Mouse (Mus musculus): Measurements from ENCODE around the gene Arntl2. TPM values are rescaled to one million over a fixed set of nuclear protein-coding genes. Genes with fewer than 3 reads are reported as not detected.
"Not testable (repeated sequence)": the region's sequence is repeated elsewhere in the genome, so short reads cannot be mapped to it uniquely, and the experiment has no call there.

Arntl2 gene
- total RNA-seq, 2 experiments from 2014 or later = 0.50 to 0.99 TPM

GRCm38 (mm10) chr6:146762264-146762898 is 33.5 kb upstream of the Arntl2 start:
- DNase-seq = no peak
- Histone ChIP-seq H3K4me3 (no peak overlapping the region), H3K27ac (peak overlapping the region; percentile 35; the same call in 1 of the 2 replicates)
- intact Hi-C loops (cut with DNase I) = loop anchor here (1.0 to 5.0 kb wide), 2 partner anchors 35 to 100 kb away; no protein-coding TSS in a partner anchor
- TF ChIP-seq CTCF (IDR thresholded peaks at IDR 0.05) = peak; percentile 73

GRCm38 (mm10) chr6:146764593-146764992 is 31.3 kb upstream of the Arntl2 start:
- no peak for DNase-seq
- no peak overlapping the region for H3K27ac ChIP-seq
- no peak for TF ChIP-seq CTCF (IDR thresholded peaks at IDR 0.05)
- intact Hi-C loops (cut with DNase I) = loop anchor here (5.0 kb wide), 1 partner anchor 37 kb away; no protein-coding TSS in a partner anchor
- no peak overlapping the region for H3K4me3 ChIP-seq

GRCm38 (mm10) chr6:146765270-146765669 is 30.6 kb upstream of the Arntl2 start:
- intact Hi-C loops (cut with DNase I) = no loop called here
- no peak for TF ChIP-seq CTCF (IDR thresholded peaks at IDR 0.05)
- DNase-seq = no peak
- Histone ChIP-seq H3K27ac (no peak overlapping the region), H3K4me3 (no peak overlapping the region)

- TF ChIP-seq CTCF (IDR thresholded peaks at IDR 0.05) = no peak
- no peak for DNase-seq
- intact Hi-C loops (cut with DNase I) = no loop called here
- H3K4me3 ChIP-seq = no peak overlapping the region
- H3K27ac ChIP-seq = peak overlapping the region; percentile 71; the same call in 1 of the 2 replicates
These were observed 26.9 kb upstream of the Arntl2 start for GRCm38 (mm10) chr6:146768813-146769404.

GRCm38 (mm10) chr6:146770005-146770745 is 25.7 kb upstream of the Arntl2 start:
- H3K27ac ChIP-seq = peak overlapping the region; percentile 71
- intact Hi-C loops (cut with DNase I) = no loop called here
- DNase-seq = no peak
- TF ChIP-seq CTCF (IDR thresholded peaks at IDR 0.05) = no peak
- H3K4me3 ChIP-seq = no peak overlapping the region

- H3K4me3 ChIP-seq = no peak overlapping the region
- DNase-seq = no peak
- H3K27ac ChIP-seq = peak overlapping the region; percentile 71; the same call in 1 of the 2 replicates
- intact Hi-C loops (cut with DNase I) = no loop called here
- no peak for TF ChIP-seq CTCF (IDR thresholded peaks at IDR 0.05)
These were observed 25.0 kb upstream of the Arntl2 start for GRCm38 (mm10) chr6:146770808-146771207.

- H3K4me3 ChIP-seq; intact Hi-C loops (cut with DNase I); H3K27ac ChIP-seq; DNase-seq: not testable (repeated sequence)
These were observed 20.0 kb upstream of the Arntl2 start for GRCm38 (mm10) chr6:146775864-146776263.

- intact Hi-C loops (cut with DNase I) = no loop called here
- no peak for TF ChIP-seq CTCF (IDR thresholded peaks at IDR 0.05)
- Histone ChIP-seq H3K4me3 (no peak overlapping the region), H3K27ac (peak overlapping the region; percentile 31)
- peak; percentile 50 for DNase-seq
These were observed 19.1 kb upstream of the Arntl2 start for GRCm38 (mm10) chr6:146776610-146777389.

- Histone ChIP-seq H3K4me3 (no peak overlapping the region), H3K27ac (no peak overlapping the region)
- no peak for DNase-seq
- intact Hi-C loops (cut with DNase I) = no loop called here
- TF ChIP-seq CTCF (IDR thresholded peaks at IDR 0.05) = no peak
These were observed 17.8 kb upstream of the Arntl2 start for GRCm38 (mm10) chr6:146778055-146778454.

GRCm38 (mm10) chr6:146781566-146781965 is 14.3 kb upstream of the Arntl2 start:
- no peak overlapping the region for H3K4me3 ChIP-seq
- TF ChIP-seq CTCF (IDR thresholded peaks at IDR 0.05) = no peak
- intact Hi-C loops (cut with DNase I) = no loop called here
- no peak overlapping the region for H3K27ac ChIP-seq
- no peak for DNase-seq

- no peak for TF ChIP-seq CTCF (IDR thresholded peaks at IDR 0.05)
- H3K27ac ChIP-seq = no peak overlapping the region
- H3K4me3 ChIP-seq = no peak overlapping the region
- intact Hi-C loops (cut with DNase I) = no loop called here
- no peak for DNase-seq
These were observed 2.3 kb upstream of the Arntl2 start for GRCm38 (mm10) chr6:146793527-146793926.

GRCm38 (mm10) chr6:146795166-146795923 is 510 bp upstream of the Arntl2 start:
- no peak for TF ChIP-seq CTCF (IDR thresholded peaks at IDR 0.05)
- H3K4me3 ChIP-seq = peak overlapping the region; percentile 84
- H3K27ac ChIP-seq = peak overlapping the region; percentile 79
- intact Hi-C loops (cut with DNase I) = no loop called here
- DNase-seq = no peak
